Mouse (Mus musculus) Patski (cell line): ENCODE measurements at regions not wholly inside any gene's neighbourhood (a gene's known extent, or its start where the extent isn't known, plus 50 kb on each side); places are given as distances from the start of the nearest gene placed in this dataset.

Experiments used
- ATAC-seq: fragments of 100-300 bp; one replicate; pipeline ENCODE4 v1.8.0; 2021
- CTCF ChIA-PET: fragments of 350-600 bp; sonication (Branson Sonifier 250); formaldehyde crosslinking; loops from one replicate; lab custom pipeline; 2022; ENCODE audit warnings: inconsistent platforms; lab: Charles Lee
- POLR2A ChIA-PET: fragments of 350-600 bp; sonication (Branson Sonifier 250); formaldehyde crosslinking; loops from one replicate; lab custom pipeline; 2022; ENCODE audit warnings: antibody characterized with exemption, inconsistent platforms; lab: Charles Lee
- DNase-seq: peaks from one replicate; pipeline ENCODE4 v3.0.0-alpha.2; 2011; ENCODE audit warnings: low read depth, low spot score
- H3K27me3 ChIP-seq: fragments of 371-371 bp; one replicate; pipeline ENCODE4 v1.5.1; 2021
- CTCF ChIP-seq: fragments of 100-300 bp; IDR thresholded peaks from one replicate; pipeline ENCODE4 v1.5.1; 2021
- in situ Hi-C: fragments of 300-500 bp; cut with MboI; formaldehyde crosslinking; loops from 3 replicates; pipeline ENCODE4 v1.11.1; 2018; ENCODE audit warnings: low pct_unique_long_range_greater_than_20kb, mixed read lengths

- in situ Hi-C loops, result no loop called here
- no peak for TF ChIP-seq CTCF
- DNase-seq, result no peak
- ChIA-PET CTCF (no interaction called here), POLR2A (no interaction called here)
- H3K27me3 ChIP-seq, result peaks cover 4% of the 10 kb centered on the region
- ATAC-seq, result no peak
These were observed 105.5 kb upstream of the B430218F22Rik start for GRCm38 (mm10) chr13:118280956-118281355.

DNA sequence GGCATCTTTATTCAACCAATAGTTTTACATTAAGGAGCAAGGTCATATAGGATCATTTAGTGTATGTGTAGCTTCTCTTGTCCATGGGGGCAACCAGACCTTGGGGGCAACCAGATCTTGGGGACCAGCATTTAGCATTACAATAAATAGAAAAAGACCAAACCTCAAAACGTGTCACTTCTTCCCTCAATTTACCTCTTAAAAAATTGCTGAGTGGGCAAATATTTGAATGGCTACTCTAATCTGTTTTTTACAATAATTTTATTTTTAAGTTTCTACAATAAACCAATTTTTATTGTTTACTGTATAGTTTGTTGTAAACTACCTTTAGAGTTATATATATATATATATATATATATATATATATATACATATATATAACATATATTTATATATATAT, 92.7 kb upstream of the B430218F22Rik start:
- TF ChIP-seq CTCF, result no peak
- DNase-seq (no peak), ATAC-seq (no peak)
- ChIA-PET CTCF (no interaction called here), POLR2A (no interaction called here)
- peaks cover 9% of the 10 kb centered on the region for H3K27me3 ChIP-seq
- in situ Hi-C loops, result no loop called here

DNA sequence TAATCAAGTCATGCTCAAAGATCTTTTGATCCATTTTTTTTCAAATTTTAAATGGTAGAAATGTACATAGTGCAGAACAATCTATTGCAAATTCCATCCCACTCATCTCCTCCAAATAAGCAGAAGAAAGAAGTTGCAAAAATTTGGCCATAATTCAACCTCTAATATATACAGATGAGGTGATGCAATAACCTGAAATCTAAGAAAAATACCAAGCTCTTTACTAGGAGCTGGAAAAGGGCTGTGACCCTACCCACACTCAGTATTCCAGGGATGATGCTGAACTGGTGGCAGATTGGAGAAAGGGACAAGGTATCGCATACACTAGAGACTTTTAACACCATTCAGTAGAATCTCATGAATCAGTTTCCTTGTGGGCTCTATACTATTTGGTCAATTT, 76.3 kb upstream of the B430218F22Rik start:
- DNase-seq (no peak), ATAC-seq (no peak)
- ChIA-PET POLR2A (no interaction called here), CTCF (no interaction called here)
- in situ Hi-C loops, result no loop called here
- H3K27me3 ChIP-seq, result peaks cover 10% of the 10 kb centered on the region
- no peak for TF ChIP-seq CTCF

DNA sequence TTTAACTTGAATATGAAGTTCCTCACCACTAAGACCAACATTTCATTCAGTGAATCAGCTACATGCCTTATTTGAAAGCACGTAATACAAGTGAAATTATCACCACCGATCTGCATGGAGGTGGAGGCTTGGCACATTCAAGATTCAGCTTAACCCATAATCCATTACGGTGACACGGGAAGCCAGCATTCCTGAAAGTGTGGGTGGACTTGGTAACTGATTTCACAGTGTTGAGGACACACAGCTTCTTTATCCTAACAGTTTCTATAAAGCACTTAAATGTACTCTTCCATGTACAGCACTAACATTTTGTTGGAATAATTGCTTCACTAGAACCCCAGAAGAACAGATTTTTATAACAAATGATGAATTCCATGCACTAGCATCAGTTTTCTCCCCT, 72.8 kb upstream of the B430218F22Rik start:
- DNase-seq (no peak), ATAC-seq (no peak)
- TF ChIP-seq CTCF, result no peak
- CTCF ChIA-PET, result no interaction called here
- in situ Hi-C loops, result no loop called here
- peaks cover 13% of the 10 kb centered on the region for H3K27me3 ChIP-seq
- POLR2A ChIA-PET, result no interaction called here
